Mouse (Mus musculus) spleen, postnatal 10 days (tissue): ENCODE measurements at regions not wholly inside any gene's neighbourhood (a gene's known extent, or its start where the extent isn't known, plus 50 kb on each side); places are given as distances from the start of the nearest gene placed in this dataset.

Experiments
- DNase-seq, 2 experiments: peaks; one replicate each; pipeline ENCODE4 v3.0.0; 2021 to 2022; ENCODE audit warnings: low spot score in 2 of 2

DNA sequence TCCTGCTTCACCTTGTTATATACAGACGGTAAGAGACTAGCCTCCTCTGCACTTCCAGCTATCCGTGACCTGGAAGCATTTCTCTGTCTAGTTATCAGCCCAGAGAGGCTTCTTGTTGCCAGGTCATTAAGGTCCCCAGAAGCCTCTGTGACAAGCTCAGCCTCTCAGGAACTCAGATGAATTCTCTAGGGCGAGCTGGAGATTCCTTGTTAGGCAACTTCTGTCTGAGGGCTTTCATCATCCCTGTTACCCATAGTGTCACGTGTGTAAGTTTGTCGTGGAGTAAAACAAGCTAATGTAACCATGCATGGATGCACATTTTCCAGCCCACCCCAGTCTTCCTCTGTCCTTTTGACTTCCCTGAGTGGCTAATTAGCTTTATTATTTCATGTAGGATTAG lies 126.3 kb upstream of the Ednra start:
- DNase-seq = no peak

DNA sequence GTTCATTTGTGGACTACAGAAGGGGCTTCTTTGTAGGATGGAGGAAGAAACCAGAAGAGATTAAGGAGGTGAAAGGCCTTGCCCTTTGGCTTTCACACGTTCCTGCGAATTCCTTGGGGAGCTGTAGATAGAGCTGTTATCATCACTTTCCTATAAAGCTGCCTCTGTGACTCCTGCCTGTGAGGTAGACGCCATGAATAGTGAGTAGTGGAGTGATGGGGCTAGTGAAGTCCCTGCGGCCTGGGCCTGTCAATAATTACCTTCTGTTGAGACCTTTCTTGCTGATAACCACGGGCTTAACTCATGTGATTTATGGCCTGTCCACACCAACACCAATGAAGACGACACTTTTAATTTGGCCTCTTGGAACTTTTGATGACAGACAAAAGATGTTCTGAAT lies 146.0 kb upstream of the Ednra start:
- DNase-seq = no peak

DNA sequence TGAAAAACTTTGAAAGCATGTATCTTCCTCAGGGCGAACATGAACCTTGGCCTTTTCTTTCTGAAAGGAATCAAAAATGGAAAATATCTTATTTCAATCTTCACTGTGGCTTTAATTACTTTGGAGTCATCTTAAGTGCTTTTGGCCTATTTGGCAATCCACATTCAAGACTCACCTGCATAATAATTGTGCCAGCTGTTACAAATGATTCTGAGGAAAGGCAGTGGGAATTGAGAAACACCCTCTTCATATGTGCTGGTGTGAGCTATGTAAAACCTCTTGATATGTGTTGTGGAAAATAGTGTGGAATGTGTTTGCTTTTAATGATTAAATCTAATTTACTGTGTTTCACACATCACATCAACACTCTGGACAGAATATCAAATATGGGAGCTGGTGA lies 148.5 kb upstream of the Ednra start:
- DNase-seq = no peak

DNA sequence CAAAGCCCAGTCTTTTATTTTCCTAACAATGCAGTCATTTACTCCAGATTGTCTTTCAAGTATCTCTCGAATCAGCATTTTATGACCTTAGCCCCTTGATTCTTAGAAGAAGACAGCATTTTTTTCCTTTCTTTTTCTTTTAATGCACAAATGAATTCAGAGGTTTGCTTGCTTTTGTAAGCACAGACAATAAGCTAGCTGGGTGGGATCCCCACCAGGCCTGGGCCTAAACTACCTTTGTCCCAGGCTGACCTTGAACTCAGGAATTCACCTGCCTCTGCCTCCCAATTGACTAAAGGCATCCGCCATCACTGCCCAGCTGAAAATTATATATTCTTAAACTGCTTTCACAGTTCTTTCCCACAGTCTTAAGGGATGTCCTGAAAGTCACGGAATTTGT lies 195.5 kb upstream of the Ednra start:
- DNase-seq = no peak

DNA sequence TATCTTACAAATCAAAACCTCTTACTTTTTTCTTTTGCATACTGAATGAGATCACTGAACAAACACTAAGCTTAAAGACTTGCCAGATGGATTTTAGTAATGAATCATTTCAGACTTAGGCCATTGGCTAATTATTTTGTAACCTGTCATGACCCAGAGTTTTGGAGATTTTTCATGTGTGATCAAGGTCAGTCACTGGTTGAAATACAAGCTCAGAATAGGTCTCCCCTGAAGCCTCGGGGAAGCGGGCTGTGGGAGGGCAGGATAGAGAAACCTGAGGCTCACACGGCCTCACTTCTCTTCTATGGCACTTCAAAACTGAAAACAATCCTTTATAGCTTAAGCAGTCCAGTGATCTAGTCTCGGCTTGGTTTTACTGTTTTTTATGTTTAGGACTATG lies 197.6 kb upstream of the Ednra start:
- no peak for DNase-seq

DNA sequence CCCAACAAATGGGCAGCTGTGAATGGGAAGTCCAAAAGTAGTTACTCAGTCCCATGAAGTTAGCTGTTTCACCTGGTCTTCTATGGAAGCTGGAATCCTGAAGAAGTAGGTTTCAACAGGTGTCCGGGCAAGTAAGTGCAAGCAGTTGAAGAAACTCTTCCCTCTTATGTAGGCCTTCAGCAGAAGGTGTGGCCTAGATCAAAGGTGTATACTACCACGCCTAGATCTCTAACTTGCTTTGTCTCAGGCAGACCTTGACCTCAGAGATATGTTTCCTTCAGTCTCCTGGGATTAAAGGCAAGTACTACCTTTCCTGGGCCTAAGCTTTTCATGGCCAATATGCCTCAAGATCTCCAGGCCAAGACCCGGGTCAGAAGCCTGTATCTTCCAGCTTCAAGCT lies 223.4 kb upstream of the Ednra start:
- no peak for DNase-seq

DNA sequence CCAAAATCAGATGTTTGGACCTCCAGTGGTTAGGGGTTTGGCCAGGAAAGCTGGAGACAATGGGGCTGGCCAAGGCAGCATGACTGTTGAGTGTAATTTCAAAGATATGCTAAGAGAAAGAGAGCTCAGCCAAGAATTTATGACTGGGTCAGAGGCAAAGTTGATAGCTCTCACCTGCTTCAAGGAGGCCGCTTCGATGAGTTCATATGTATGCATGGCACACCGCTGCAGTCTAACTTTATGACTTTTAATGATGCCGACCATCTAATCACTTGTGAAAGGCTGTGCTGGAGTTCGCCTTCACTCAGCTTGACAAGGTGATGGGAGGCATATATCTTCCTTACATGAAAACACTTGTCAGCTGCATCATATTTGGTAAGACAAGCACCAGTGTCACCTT lies 225.4 kb upstream of the Ednra start:
- no peak for DNase-seq

DNA sequence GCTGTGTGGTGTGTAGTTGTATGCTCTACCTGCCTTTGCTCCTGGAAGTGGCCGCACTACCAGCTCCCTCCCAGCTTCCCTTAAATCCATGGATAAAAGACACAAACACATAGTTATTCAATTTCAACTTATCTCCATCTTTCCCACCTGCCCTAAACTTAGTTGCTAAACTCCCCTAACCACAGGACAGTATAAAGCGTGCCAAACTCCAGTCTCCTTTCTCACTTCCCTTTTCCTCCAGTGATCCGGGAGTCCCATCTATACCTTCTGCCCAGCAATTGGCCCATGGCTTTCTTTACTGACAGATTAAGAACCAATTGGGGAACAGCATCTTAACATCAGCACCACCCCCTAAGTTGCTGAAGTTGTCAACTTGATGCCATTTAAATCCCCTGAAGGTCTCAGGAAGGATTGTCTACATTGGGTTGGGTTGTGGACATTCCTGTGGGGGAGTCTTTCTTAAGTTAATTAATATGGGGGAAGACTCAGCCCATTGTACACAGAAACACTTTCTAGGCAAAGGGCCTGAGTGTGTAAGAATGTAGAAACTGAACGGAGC lies 234.6 kb upstream of the Ednra start:
- no peak for DNase-seq

DNA sequence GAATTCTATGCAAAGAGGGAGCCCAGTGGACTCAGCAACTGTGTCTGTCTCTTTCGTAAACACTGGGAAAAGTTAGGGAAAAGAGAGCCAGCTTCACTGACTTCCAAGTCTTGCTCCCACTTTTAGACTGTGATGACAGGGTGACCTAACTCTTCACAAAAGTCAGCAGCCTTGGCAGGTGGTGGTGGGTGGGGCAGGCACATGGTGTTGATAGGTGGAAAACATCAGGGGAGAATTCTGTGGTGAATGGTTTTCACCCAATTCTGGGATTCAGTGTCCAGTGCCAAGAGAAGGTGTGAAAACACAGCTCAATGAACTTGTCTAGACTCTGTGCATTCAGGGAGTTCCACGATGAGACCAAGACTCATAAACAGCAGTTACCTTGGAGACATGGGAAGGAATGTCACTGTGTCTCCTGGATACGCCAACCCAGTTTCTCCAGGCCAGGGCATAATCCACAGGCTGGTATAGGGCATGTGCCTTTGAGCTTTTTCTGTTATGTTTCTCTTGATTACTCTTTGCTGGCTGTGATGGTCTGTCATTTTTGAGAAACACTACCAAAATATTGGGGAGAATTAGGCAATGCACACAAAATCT lies 238.9 kb upstream of the Ednra start:
- DNase-seq = no peak

DNA sequence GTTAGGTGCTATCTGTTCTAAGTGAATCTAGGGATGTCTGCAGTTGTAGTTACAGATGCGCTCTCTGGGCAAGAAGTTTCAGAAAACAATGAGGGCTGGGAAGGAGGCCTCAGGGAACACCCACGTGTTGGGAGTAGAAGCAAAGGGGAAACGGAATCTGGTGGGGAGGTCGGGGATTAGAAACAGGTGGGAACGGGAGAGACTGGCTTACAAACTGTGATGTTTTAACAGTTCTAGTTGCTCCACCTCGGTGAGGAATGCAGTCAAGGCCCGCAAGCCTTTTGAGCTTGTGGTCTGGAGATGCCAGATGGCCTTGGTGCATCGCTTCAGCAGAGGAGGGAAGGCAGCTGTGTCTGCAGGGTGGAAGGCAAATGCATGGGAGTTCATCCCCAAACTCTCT lies 242.7 kb upstream of the Ttc29 start:
- no peak for DNase-seq

DNA sequence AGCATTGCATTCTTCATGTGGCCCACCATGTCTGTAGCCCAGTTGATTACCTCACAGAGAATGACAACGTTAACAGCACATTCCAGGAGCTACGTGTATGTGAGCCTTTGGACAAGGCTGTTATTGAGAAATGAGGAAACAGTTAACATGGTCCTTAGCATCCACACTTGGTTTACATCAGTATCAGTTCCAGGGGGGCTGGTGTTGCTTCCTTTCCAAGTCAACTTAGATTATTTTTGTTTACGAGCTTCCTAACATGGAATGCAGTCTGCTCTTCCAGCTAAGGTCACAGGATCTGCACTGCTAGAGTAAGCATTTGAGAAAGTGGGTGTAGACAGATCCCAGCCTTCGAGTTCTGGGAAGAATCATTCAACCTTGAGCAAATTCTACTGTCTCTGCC lies 239.4 kb upstream of the Ttc29 start:
- DNase-seq = no peak

DNA sequence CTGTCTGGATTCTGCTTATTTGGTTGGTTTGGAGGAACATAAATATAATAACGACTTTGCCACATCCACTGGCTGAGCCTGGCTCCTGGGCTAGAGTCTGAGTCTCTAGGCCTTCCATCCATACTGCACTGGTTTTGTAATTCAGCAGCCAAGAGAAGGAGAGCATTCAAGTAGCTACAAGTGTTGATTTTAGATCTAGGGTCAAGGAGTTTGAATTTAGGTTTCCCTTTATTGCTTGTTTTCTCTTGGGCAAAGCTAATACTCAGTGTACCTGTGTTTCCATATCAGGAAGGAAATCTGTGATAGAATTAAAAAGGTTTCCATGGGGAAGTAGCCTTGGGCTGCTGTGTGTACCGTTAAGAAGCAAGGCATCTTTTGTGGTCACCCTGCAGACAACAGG lies 234.0 kb upstream of the Ttc29 start:
- DNase-seq = no peak

DNA sequence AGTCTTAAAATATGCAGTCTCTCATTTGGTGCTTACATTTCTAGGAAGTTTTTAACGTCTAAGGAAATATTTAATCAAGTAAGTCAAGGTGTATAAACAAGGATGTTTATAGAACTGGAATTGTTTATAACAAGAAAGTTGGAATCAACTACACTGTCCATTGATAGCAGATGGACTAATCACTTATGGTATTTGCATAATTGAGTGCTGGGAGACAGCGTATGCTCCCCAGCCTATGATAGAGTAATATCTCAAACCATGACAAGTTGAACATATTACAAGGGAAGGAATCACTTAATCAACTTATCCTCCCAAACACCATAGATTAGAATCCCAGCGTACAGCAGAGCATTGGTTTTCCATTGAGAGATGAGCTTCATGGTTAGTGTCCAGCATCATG lies 232.4 kb upstream of the Ttc29 start:
- no peak for DNase-seq

DNA sequence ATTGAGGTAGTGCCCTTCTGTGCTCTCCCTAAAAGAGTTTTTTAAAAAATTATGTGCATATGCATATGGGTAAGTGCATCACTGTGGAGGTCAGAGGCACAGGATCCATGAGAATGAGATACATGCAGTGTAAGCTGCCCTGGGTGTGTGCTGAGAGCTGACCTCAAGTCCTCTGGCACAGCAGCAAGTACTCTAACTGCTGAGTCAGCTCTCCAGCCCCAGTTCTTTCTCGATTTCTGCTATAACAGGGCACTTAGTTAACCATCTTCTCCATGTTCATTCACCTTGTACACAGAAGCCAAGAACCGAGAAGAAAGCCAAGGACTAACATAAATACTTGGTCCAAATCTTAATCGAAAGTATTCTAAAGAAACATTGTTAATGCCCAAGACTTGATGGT lies 231.1 kb upstream of the Ttc29 start:
- DNase-seq = no peak

DNA sequence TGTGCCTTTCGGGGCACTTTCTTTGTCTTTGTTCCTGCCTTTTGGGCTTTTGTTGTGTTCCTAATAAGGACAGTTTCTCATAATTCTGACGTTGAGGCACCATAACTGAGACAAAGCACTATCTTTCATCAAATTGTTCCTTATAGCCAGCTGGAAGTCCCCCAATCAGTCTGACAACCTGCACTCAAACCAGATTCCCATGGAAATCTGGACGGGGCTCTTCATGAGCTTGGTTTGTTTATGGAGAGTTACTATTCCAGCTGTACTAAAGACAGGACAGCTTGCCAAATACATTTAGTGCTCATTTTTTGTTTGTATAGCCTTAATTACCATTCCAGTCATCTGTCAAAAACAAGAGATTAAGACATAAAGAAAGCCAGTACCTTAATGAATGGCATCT lies 229.6 kb upstream of the Ttc29 start:
- no peak for DNase-seq

DNA sequence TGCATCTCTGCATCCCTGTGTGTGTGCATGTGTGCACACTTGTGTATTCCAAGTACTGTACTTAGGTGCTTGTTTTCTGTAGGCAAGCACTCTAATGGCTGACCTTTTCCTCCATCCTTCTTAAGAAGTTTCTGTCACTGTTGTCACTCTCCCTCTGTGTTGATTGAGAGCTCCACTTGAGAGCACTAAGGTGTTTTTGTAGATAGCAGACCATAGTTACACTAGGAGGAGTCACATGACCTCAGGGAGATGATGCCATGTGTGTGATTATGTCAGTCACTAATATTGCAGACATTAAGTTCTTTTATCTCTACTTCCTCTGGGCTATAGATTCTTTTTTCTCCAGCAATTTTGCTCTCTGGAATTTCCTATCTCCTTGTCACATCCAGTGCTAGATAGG lies 225.9 kb upstream of the Ttc29 start:
- no peak for DNase-seq

DNA sequence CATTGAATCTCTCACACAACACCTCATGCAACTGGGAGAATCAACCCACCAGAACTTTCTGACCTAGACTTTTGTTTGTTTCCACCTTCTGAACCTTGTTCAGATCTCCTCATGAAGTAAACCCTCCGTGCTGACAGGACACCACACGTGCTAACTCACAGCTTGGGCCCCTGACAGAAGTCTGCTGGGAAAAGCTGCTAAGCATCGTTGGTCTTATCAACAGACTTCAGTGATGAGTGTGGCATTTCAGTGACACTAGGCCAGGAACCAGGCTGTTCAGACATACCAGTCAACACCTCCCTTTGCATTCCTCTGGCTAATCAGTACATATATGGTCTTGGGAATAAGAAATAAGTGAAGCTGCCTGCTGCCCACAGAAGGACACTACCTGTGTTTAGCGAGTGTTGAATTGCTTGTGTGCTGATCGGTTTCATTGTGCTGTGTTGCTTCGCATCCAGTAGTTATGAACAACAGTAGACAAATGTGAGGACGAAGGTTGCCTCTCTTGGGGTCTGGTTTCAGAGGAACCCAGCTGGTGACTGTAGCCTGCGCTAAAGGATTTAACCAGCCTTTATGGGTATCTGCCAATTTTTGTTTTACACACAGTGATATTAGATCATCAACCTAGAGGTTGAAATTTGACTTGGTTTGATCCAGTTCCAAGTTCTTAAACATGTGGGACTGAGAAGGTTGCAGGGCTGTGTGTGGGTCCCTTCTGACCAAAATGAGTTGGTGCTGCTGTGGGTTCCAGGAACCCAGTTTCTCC lies 224.6 kb upstream of the Ttc29 start:
- no peak for DNase-seq

DNA sequence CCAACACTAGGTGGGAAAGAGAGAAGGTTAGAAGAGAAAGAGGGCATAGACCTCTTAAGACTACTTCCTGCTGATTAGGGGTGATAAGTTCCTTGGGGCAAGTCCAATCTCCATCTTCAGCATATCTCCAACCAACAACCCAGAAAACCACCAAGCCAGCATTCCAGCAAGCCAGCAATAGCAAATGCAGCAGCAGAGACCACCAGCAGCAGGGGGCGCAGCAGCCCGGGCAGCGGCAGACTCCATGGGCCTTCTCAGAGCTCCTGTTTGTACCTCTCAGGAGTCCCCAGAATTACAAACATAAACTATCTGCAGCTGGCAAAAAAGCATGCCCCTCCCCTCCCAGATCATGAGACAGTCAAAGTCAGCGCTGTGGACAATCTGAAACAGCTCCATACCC lies 222.0 kb upstream of the Ttc29 start:
- no peak for DNase-seq

DNA sequence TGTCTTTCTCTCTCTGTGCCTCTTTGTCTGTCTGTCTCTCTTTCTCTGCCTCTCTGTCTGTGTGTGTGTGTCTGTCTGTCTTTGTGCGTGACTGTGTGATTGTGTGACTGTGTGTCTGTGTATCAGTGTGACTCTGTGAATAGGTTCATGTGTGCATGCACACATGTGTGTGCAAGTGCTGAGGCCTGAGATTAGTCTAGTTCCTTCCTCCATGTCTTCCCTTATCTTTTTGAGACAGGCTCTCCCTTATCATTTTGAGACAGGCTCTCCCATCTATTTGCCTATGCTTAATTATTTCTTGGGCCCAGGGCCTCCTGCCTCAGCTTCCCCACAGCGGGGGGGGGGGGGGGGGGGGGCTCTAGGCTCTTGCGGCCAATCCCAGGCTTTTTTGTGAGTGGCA lies 212.8 kb upstream of the Ttc29 start:
- DNase-seq = no peak

DNA sequence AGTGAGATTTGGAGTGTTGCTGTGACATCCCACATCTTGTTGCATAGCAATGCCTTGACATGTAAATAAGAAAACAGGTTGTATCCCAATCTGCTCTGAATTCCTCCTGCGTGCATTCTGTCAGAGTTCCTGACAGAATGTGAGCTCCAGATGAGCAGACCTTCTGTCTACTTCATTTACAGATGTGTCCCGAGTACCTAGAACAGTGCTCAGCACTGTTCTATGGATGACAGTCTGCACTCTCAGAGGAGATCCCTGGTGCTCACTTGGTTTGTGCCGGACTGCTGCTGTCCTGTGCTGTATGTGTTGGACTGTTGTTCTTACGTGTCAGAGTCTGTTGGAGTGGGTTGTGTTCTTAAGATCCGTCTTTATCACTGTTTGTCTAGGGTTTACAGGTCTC lies 211.4 kb upstream of the Ttc29 start:
- no peak for DNase-seq

DNA sequence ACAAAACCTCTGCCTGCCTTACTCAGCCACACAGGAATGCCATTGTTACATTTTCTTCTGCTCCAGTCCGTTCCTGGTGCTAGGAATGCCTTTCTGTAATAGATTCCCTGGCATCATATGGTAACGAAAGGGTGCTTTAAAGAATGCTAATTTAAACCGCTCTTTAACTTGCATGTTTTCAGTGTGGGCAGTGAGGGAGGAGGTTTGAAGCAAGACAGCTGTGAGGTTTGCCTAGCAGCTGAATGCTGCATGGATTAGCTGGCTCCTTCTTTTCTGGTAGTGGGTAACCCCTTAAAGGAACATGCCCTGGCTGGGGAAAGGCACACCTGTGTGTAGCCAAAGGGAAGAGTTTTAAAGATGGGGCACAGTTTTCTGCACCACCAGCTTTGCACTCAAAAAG lies 211.0 kb upstream of the Ttc29 start:
- DNase-seq = no peak

DNA sequence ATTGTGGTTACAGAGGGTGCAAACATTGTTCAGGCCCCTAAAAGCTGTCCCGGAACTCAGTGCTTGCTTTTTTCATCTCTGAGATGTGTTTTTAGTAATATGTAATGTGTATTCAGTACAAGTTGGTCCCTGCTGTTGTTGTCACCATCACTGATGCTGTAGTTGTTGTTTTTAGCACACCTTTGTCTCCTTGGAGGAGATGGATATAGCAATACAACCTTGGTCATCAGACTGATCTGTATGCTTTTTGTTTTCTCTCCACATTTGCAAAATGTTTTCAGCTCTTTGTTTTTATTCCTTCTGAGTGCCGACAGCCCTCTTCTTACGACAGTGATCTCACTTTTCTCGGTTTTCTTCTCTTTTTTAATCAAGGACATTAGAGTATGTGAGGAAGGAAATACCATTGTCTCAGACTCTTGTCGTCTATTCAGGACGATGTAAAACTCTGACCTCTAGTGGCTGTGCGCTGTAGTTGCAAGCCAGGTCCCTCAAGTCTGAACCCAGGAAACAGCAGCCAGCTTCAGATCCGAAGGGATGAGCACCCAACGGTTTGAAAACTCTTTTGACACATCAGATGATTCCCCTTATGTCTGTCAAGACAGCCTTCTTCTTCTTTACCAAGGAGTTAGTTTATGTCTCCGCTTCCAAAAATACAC lies 209.1 kb upstream of the Ttc29 start:
- peak; percentile 14 to 46 for DNase-seq

DNA sequence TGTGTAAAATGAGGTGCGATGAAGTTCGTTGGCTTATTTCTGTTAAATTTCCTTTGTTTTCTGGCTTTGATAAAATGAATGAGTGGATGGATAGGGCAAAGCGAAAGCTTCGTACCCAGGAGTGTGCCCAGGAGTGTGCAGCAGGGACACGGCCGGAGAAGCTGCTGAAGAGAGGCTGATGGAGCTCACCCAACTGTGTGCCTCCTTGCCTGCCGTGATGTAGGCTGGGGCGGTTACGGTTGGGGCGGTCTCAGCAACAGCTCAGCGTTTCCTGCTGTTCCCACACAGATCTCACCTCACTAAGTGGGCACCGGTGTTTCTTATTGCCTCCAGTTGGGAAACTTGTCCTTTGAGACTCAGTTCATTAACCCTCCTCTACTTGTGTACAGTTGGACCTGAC lies 208.2 kb upstream of the Ttc29 start:
- no peak for DNase-seq
